Mouse (Mus musculus) ES-Bruce4 (cell line): ENCODE measurements around the gene Gm10912. TPM values are rescaled to one million over a fixed set of nuclear protein-coding genes. Genes with fewer than 3 reads are reported as not detected.

Experiments used
- H3K27ac ChIP-seq: 2 replicates; pipeline ENCODE4 v1.5.1; 2012; ENCODE audit warnings: low read length, inconsistent platforms; ENCODE audit not compliant: insufficient read depth
- H3K27me3 ChIP-seq: 2 replicates; pipeline ENCODE4 v1.6.1; 2012; ENCODE audit warnings: mild to moderate bottlenecking, low read length, inconsistent platforms; ENCODE audit not compliant: control insufficient read depth, poor library complexity, insufficient read depth, severe bottlenecking
- H3K36me3 ChIP-seq: 2 replicates; pipeline ENCODE4 v1.6.1; 2012; ENCODE audit warnings: inconsistent platforms, mild to moderate bottlenecking, low read length, moderate library complexity; ENCODE audit not compliant: control insufficient read depth, poor library complexity, insufficient read depth, severe bottlenecking
- H3K4me1 ChIP-seq: one replicate; pipeline ENCODE4 v1.8.1; 2011; ENCODE audit warnings: low read length; ENCODE audit not compliant: control insufficient read depth, insufficient read depth
- H3K4me3 ChIP-seq: 2 replicates; pipeline ENCODE4 v1.5.1; 2011; ENCODE audit warnings: low read depth, mild to moderate bottlenecking, low read length
- H3K9ac ChIP-seq: 2 replicates; pipeline ENCODE4 v1.6.1; 2012; ENCODE audit warnings: low read depth, mild to moderate bottlenecking, inconsistent platforms; ENCODE audit not compliant: poor library complexity, severe bottlenecking
- H3K9me3 ChIP-seq: replicated peaks from 2 replicates; pipeline ENCODE4 v1.6.1; 2012; ENCODE audit warnings: mild to moderate bottlenecking, low read length, inconsistent platforms; ENCODE audit not compliant: control insufficient read depth, poor library complexity, insufficient read depth, severe bottlenecking
- CTCF ChIP-seq: IDR thresholded peaks from one replicate; pipeline ENCODE4 v1.8.1; 2011; ENCODE audit warnings: low read depth, low read length
- EP300 ChIP-seq: IDR thresholded peaks from 2 replicates; pipeline ENCODE4 v1.6.1; 2011; ENCODE audit warnings: low read depth, low read length; ENCODE audit not compliant: insufficient read depth
- POLR2A ChIP-seq: IDR thresholded peaks from one replicate; pipeline ENCODE4 v1.8.1; 2011; ENCODE audit warnings: low read length; ENCODE audit not compliant: insufficient read depth
- polyA plus RNA-seq: library from polyadenylated mRNA; stranded (reverse); fragments of >200 nt; gene quantifications from 2 replicates; pipeline ENCODE4 v1.2.4, GENCODE M21; 2011; ENCODE audit warnings: low read depth; ENCODE audit not compliant: missing spikeins, insufficient read depth, insufficient read length

Gene Gm10912
- polyA plus RNA-seq, 1 experiment: not detected

GRCm38 (mm10) chr2:104030381-104030780, 35.2 kb upstream of the Gm10912 start:
- no peak overlapping the region for H3K9ac ChIP-seq
- no peak overlapping the region for H3K27ac ChIP-seq
- H3K4me3 ChIP-seq: no peak overlapping the region
- H3K27me3 ChIP-seq: no peaks in the 10 kb centered on the region
- peaks cover 3% of the 10 kb centered on the region; the same call in 1 of the 2 replicates for H3K36me3 ChIP-seq
- no peak for TF ChIP-seq POLR2A
- no peak for TF ChIP-seq CTCF
- no peak for TF ChIP-seq EP300
- H3K4me1 ChIP-seq: no peaks in the 10 kb centered on the region
- no peaks in the 10 kb centered on the region for H3K9me3 ChIP-seq

- H3K27ac ChIP-seq: no peak overlapping the region
- H3K36me3 ChIP-seq: peaks cover 5% of the 10 kb centered on the region; the same call in 1 of the 2 replicates
- TF ChIP-seq POLR2A (no peak), EP300 (peak; percentile 26; the same call in 1 of the 2 replicates), CTCF (no peak)
- no peaks in the 10 kb centered on the region for H3K9me3 ChIP-seq
- H3K4me1 ChIP-seq: no peaks in the 10 kb centered on the region
- no peak overlapping the region for H3K9ac ChIP-seq
- H3K4me3 ChIP-seq: no peak overlapping the region
- no peaks in the 10 kb centered on the region for H3K27me3 ChIP-seq
Measured at GRCm38 (mm10) chr2:104032056-104032455, 33.6 kb upstream of the Gm10912 start.

- Histone ChIP-seq H3K4me1 (no peaks in the 10 kb centered on the region), H3K9ac (no peak overlapping the region), H3K4me3 (no peak overlapping the region), H3K27me3 (no peaks in the 10 kb centered on the region), H3K36me3 (peaks cover 5% of the 10 kb centered on the region; the same call in 1 of the 2 replicates), H3K9me3 (no peaks in the 10 kb centered on the region), H3K27ac (no peak overlapping the region)
- no peak for TF ChIP-seq POLR2A
- TF ChIP-seq CTCF: peak; percentile 24
Measured at GRCm38 (mm10) chr2:104034832-104035472, 30.7 kb upstream of the Gm10912 start.

- TF ChIP-seq POLR2A (no peak), EP300 (no peak), CTCF (no peak)
- Histone ChIP-seq H3K4me3 (no peak overlapping the region), H3K9ac (no peak overlapping the region), H3K27ac (no peak overlapping the region), H3K36me3 (peaks cover 5% of the 10 kb centered on the region; the same call in 1 of the 2 replicates), H3K4me1 (no peaks in the 10 kb centered on the region), H3K27me3 (no peaks in the 10 kb centered on the region), H3K9me3 (no peaks in the 10 kb centered on the region)
Measured at GRCm38 (mm10) chr2:104035595-104035994, 30.0 kb upstream of the Gm10912 start.

GRCm38 (mm10) chr2:104036316-104036715, 29.3 kb upstream of the Gm10912 start:
- Histone ChIP-seq H3K4me1 (peaks cover 1% of the 10 kb centered on the region), H3K9ac (no peak overlapping the region), H3K36me3 (peaks cover 5% of the 10 kb centered on the region; the same call in 1 of the 2 replicates), H3K27me3 (no peaks in the 10 kb centered on the region), H3K9me3 (no peaks in the 10 kb centered on the region), H3K27ac (no peak overlapping the region), H3K4me3 (no peak overlapping the region)
- TF ChIP-seq CTCF (no peak), EP300 (no peak), POLR2A (no peak)

GRCm38 (mm10) chr2:104038236-104038635, 27.4 kb upstream of the Gm10912 start:
- Histone ChIP-seq H3K4me1 (peaks cover 3% of the 10 kb centered on the region), H3K36me3 (peaks cover 5% of the 10 kb centered on the region; the same call in 1 of the 2 replicates), H3K9me3 (no peaks in the 10 kb centered on the region), H3K9ac (no peak overlapping the region), H3K27me3 (no peaks in the 10 kb centered on the region), H3K27ac (no peak overlapping the region), H3K4me3 (no peak overlapping the region)
- TF ChIP-seq EP300: no peak
- TF ChIP-seq CTCF: no peak
- no peak for TF ChIP-seq POLR2A
